Mouse (Mus musculus) ES-Bruce4 (cell line): ENCODE results near the gene Eif3i. TPM values are rescaled to one million over a fixed set of nuclear protein-coding genes. Genes with fewer than 3 reads are reported as not detected.

ENCODE experiments used
- H3K27ac ChIP-seq: 2 replicates; pipeline ENCODE4 v1.5.1; 2012; ENCODE audit warnings: low read length, inconsistent platforms; ENCODE audit not compliant: insufficient read depth
- H3K27me3 ChIP-seq: 2 replicates; pipeline ENCODE4 v1.6.1; 2012; ENCODE audit warnings: mild to moderate bottlenecking, low read length, inconsistent platforms; ENCODE audit not compliant: control insufficient read depth, poor library complexity, insufficient read depth, severe bottlenecking
- H3K36me3 ChIP-seq: 2 replicates; pipeline ENCODE4 v1.6.1; 2012; ENCODE audit warnings: inconsistent platforms, mild to moderate bottlenecking, low read length, moderate library complexity; ENCODE audit not compliant: control insufficient read depth, poor library complexity, insufficient read depth, severe bottlenecking
- H3K4me1 ChIP-seq: one replicate; pipeline ENCODE4 v1.8.1; 2011; ENCODE audit warnings: low read length; ENCODE audit not compliant: control insufficient read depth, insufficient read depth
- H3K4me3 ChIP-seq: 2 replicates; pipeline ENCODE4 v1.5.1; 2011; ENCODE audit warnings: low read depth, mild to moderate bottlenecking, low read length
- H3K9ac ChIP-seq: 2 replicates; pipeline ENCODE4 v1.6.1; 2012; ENCODE audit warnings: low read depth, mild to moderate bottlenecking, inconsistent platforms; ENCODE audit not compliant: poor library complexity, severe bottlenecking
- H3K9me3 ChIP-seq: replicated peaks from 2 replicates; pipeline ENCODE4 v1.6.1; 2012; ENCODE audit warnings: mild to moderate bottlenecking, low read length, inconsistent platforms; ENCODE audit not compliant: control insufficient read depth, poor library complexity, insufficient read depth, severe bottlenecking
- CTCF ChIP-seq: IDR thresholded peaks from one replicate; pipeline ENCODE4 v1.8.1; 2011; ENCODE audit warnings: low read depth, low read length
- EP300 ChIP-seq: IDR thresholded peaks from 2 replicates; pipeline ENCODE4 v1.6.1; 2011; ENCODE audit warnings: low read depth, low read length; ENCODE audit not compliant: insufficient read depth
- POLR2A ChIP-seq: IDR thresholded peaks from one replicate; pipeline ENCODE4 v1.8.1; 2011; ENCODE audit warnings: low read length; ENCODE audit not compliant: insufficient read depth
- polyA plus RNA-seq: library from polyadenylated mRNA; stranded (reverse); fragments of >200 nt; gene quantifications from 2 replicates; pipeline ENCODE4 v1.2.4, GENCODE M21; 2011; ENCODE audit warnings: low read depth; ENCODE audit not compliant: missing spikeins, insufficient read depth, insufficient read length

The Eif3i gene
- polyA plus RNA-seq, 1 experiment = 252 TPM

GRCm38 (mm10) chr4:129640101-129640637 lies 39.7 kb upstream of the Eif3i start:
- Histone ChIP-seq H3K27ac (no peak overlapping the region), H3K27me3 (no peaks in the 10 kb centered on the region), H3K36me3 (peaks cover 37% of the 10 kb centered on the region), H3K4me1 (no peaks in the 10 kb centered on the region), H3K9me3 (no peaks in the 10 kb centered on the region), H3K4me3 (peak overlapping the region; percentile 97), H3K9ac (peak overlapping the region; percentile 81)
- TF ChIP-seq EP300 (no peak), CTCF (no peak), POLR2A (no peak)

DNA sequence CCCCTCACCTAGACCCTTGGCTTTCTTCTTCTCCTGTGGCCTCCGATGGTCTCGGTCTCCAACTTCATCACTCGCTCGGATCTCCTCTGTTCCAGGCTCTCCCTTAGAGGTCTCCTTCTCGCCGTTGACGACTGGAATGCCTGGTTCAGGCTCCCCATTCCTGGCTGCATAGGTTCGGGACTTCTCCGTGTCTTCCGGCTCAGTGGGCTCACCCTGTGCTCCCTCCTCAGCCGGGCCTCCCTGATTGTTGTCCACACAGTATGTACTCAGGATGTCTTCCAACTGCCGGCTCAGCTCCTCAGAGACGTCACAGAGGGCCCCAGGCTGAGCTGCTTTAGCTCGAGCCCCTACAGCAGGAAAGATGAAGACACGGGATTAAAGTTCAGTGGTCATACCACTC lies 38.8 kb upstream of the Eif3i start:
- H3K4me1 ChIP-seq = no peaks in the 10 kb centered on the region
- H3K27ac ChIP-seq = no peak overlapping the region
- H3K27me3 ChIP-seq = no peaks in the 10 kb centered on the region
- H3K36me3 ChIP-seq = peaks cover 44% of the 10 kb centered on the region
- H3K4me3 ChIP-seq = no peak overlapping the region
- 0 out of 2 replicates have a peak overlapping the region, but pooled peaks have one; percentile 81 for H3K9ac ChIP-seq
- TF ChIP-seq EP300 (no peak), POLR2A (no peak), CTCF (no peak)
- H3K9me3 ChIP-seq = no peaks in the 10 kb centered on the region

DNA sequence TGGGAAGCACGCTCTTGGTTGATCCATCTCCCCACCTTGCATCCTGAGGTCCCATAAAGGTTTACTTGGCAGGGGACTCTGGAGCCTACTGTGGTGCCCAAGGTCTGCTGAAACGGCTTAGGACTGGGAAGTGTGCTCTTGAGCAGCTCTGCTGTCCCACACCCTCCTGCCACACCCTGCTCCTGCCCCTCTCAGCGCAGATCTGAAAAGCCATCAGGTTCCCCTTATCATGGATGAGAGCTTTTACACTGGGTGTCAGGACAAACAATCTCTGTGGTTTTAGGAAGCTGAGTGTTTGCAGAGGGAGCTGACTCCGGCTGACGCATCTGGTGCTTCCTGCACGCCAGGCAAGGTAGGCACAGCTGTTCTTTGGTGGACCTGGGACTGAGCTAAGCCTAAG lies 33.4 kb upstream of the Eif3i start:
- peaks cover 84% of the 10 kb centered on the region for H3K36me3 ChIP-seq
- H3K4me3 ChIP-seq = no peak overlapping the region
- no peak for TF ChIP-seq CTCF
- TF ChIP-seq POLR2A = no peak
- no peak for TF ChIP-seq EP300
- no peaks in the 10 kb centered on the region for H3K27me3 ChIP-seq
- H3K4me1 ChIP-seq = no peaks in the 10 kb centered on the region
- no peaks in the 10 kb centered on the region for H3K9me3 ChIP-seq
- H3K9ac ChIP-seq = no peak overlapping the region
- H3K27ac ChIP-seq = no peak overlapping the region

GRCm38 (mm10) chr4:129631867-129632266 lies 31.4 kb upstream of the Eif3i start:
- H3K36me3 ChIP-seq = peaks cover 81% of the 10 kb centered on the region
- no peak overlapping the region for H3K9ac ChIP-seq
- no peak overlapping the region for H3K27ac ChIP-seq
- no peaks in the 10 kb centered on the region for H3K4me1 ChIP-seq
- H3K27me3 ChIP-seq = no peaks in the 10 kb centered on the region
- no peaks in the 10 kb centered on the region for H3K9me3 ChIP-seq
- TF ChIP-seq POLR2A (no peak), EP300 (no peak), CTCF (no peak)
- H3K4me3 ChIP-seq = no peak overlapping the region

DNA sequence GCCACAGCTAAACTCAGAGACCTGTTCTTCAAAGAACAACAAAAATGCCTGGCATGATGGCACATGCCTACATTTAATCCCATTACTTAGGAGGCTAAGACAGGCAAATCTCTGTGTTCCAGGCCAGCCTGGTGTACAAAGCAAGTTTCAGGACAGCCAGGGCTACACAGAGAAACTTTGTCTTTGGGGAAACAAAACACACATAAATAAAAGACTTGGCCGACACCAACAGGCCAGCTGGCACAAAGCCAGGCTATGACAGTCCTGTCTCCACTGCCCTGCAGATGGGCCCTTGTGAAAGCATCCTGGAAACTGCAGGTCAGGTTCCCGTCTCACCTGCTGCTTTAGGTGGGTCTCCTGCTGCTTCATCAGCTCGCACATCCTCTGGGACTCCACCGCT lies 30.5 kb upstream of the Eif3i start:
- H3K4me1 ChIP-seq = no peaks in the 10 kb centered on the region
- no peak for TF ChIP-seq EP300
- no peak for TF ChIP-seq POLR2A
- no peak for TF ChIP-seq CTCF
- H3K9ac ChIP-seq = no peak overlapping the region
- peaks cover 73% of the 10 kb centered on the region for H3K36me3 ChIP-seq
- no peaks in the 10 kb centered on the region for H3K9me3 ChIP-seq
- H3K27me3 ChIP-seq = no peaks in the 10 kb centered on the region
- H3K4me3 ChIP-seq = no peak overlapping the region
- no peak overlapping the region for H3K27ac ChIP-seq

DNA sequence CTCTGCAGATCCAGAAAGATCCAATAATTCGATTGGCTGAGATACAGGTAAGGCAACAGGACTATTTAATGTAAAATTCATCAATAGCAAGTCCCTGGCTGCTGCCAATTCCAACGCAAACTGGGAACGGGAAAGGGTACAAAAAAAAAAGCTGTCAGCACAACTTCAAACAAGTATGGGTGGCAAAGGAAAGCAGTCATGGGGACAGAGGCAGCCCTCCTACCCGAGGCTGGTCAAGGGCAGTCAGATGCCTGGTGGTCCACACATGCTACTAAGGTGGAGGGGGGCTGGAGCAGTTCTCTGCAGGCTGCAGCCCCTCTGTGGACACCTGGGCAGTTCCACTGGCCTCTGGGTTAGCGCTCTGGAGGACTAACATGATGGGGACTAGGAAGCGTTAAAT lies 25.6 kb upstream of the Eif3i start:
- peaks cover 33% of the 10 kb centered on the region for H3K36me3 ChIP-seq
- no peak for TF ChIP-seq POLR2A
- TF ChIP-seq CTCF = no peak
- no peak for TF ChIP-seq EP300
- no peaks in the 10 kb centered on the region for H3K27me3 ChIP-seq
- no peak overlapping the region for H3K9ac ChIP-seq
- no peaks in the 10 kb centered on the region for H3K9me3 ChIP-seq
- peaks cover 6% of the 10 kb centered on the region for H3K4me1 ChIP-seq
- no peak overlapping the region for H3K27ac ChIP-seq
- H3K4me3 ChIP-seq = no peak overlapping the region
